Mouse (Mus musculus): ENCODE measurements around the gene Cacna2d1. TPM values are rescaled to one million over a fixed set of nuclear protein-coding genes. Genes with fewer than 3 reads are reported as not detected.
A peak's percentile ranks its signal among the peaks of the same experiment; 100 is the strongest.

Cacna2d1 gene
- polyA plus RNA-seq, 1 experiment from 2014 or later = 24.1 TPM

- Histone ChIP-seq H3K9ac (ENCODE audit: low read depth, low read length) (no peak overlapping the region), H3K27me3 (ENCODE audit: control insufficient read depth, insufficient read depth, low read length) (no peaks in the 10 kb centered on the region), H3K27ac (ENCODE audit: low read depth, low read length) (no peak overlapping the region), H3K4me1 (ENCODE audit: control insufficient read depth, insufficient read depth, low read length) (no peaks in the 10 kb centered on the region), H3K4me2 (replicated peaks; ENCODE audit: low read depth, low read length) (no peak overlapping the region), H3K9me3 (ENCODE audit: control insufficient read depth, low read length) (no peaks in the 10 kb centered on the region), H3K4me3 (ENCODE audit: low read length) (no peak overlapping the region), H3K36me3 (ENCODE audit: control insufficient read depth, insufficient read depth, low read length) (no peaks in the 10 kb centered on the region)
- 44% methylated on average over 5 of the region's 5 CpGs for WGBS
- peak; percentile 66; the same call in 1 of the 2 replicates for ATAC-seq (ENCODE audit: low FRiP score, low TSS enrichment)
Observed at GRCm38 (mm10) chr5:16062773-16063172, 128.3 kb downstream of the Cacna2d1 start.

DNA sequence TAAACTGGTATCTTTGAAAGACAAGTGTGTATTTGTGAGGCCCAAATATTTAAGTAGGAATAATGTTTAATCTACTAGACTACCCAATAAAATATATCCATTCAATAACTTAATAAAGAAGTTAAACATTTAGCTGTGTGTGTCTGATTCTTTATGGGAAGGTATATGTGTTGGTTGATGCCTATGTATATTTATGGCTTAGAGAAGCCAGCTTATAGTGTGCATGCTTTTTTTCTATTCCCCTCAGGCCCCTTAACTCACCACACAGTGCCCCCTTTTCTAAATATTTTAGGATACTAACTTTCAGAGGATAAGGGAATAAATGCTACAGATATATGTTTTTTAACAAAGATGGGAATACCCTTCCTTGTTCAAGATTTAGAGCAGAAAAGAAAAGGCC lies 128.8 kb downstream of the Cacna2d1 start:
- Histone ChIP-seq H3K9ac (ENCODE audit: low read depth, low read length) (no peak overlapping the region), H3K4me3 (ENCODE audit: low read length) (no peak overlapping the region), H3K36me3 (ENCODE audit: control insufficient read depth, insufficient read depth, low read length) (no peaks in the 10 kb centered on the region), H3K4me1 (ENCODE audit: control insufficient read depth, insufficient read depth, low read length) (no peaks in the 10 kb centered on the region), H3K9me3 (ENCODE audit: control insufficient read depth, low read length) (no peaks in the 10 kb centered on the region), H3K27ac (ENCODE audit: low read depth, low read length) (no peak overlapping the region), H3K4me2 (replicated peaks; ENCODE audit: low read depth, low read length) (no peak overlapping the region), H3K27me3 (ENCODE audit: control insufficient read depth, insufficient read depth, low read length) (no peaks in the 10 kb centered on the region)
- ATAC-seq (ENCODE audit: low FRiP score, low TSS enrichment) = no peak

GRCm38 (mm10) chr5:16063949-16064348 lies 129.5 kb downstream of the Cacna2d1 start:
- H3K9ac ChIP-seq (ENCODE audit: low read depth, low read length) = no peak overlapping the region
- no peaks in the 10 kb centered on the region for H3K4me1 ChIP-seq (ENCODE audit: control insufficient read depth, insufficient read depth, low read length)
- WGBS = 61% methylated on average over 3 of the region's 3 CpGs
- no peak overlapping the region for H3K4me2 ChIP-seq (replicated peaks; ENCODE audit: low read depth, low read length)
- no peak overlapping the region for H3K27ac ChIP-seq (ENCODE audit: low read depth, low read length)
- H3K27me3 ChIP-seq (ENCODE audit: control insufficient read depth, insufficient read depth, low read length) = no peaks in the 10 kb centered on the region
- no peaks in the 10 kb centered on the region for H3K36me3 ChIP-seq (ENCODE audit: control insufficient read depth, insufficient read depth, low read length)
- no peak overlapping the region for H3K4me3 ChIP-seq (ENCODE audit: low read length)
- no peak for ATAC-seq (ENCODE audit: low FRiP score, low TSS enrichment)
- no peaks in the 10 kb centered on the region for H3K9me3 ChIP-seq (ENCODE audit: control insufficient read depth, low read length)

DNA sequence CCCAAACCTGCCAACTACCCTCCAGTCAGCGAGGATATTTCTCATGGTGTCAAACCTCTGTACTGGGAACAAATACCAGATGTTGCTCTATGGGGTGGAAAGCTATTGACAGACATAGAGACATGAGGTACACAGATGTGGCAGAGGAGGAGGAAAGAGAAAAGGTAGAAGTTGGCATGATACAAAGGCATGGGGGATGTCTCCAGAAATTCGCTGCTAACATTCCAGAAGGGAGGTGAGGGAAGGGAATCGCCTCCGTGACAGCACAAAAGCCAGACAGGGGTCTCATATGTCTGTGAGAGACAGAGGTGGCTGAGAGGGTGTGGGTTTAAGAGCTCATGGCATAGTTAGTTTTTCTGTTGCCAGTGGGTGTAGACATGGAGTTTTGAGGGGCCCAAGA lies 131.3 kb downstream of the Cacna2d1 start:
- no peaks in the 10 kb centered on the region for H3K36me3 ChIP-seq (ENCODE audit: control insufficient read depth, insufficient read depth, low read length)
- H3K9ac ChIP-seq (ENCODE audit: low read depth, low read length) = no peak overlapping the region
- no peaks in the 10 kb centered on the region for H3K4me1 ChIP-seq (ENCODE audit: control insufficient read depth, insufficient read depth, low read length)
- no peaks in the 10 kb centered on the region for H3K9me3 ChIP-seq (ENCODE audit: control insufficient read depth, low read length)
- no peaks in the 10 kb centered on the region for H3K27me3 ChIP-seq (ENCODE audit: control insufficient read depth, insufficient read depth, low read length)
- H3K4me2 ChIP-seq (replicated peaks; ENCODE audit: low read depth, low read length) = no peak overlapping the region
- no peak overlapping the region for H3K27ac ChIP-seq (ENCODE audit: low read depth, low read length)
- 60% methylated on average over 4 of the region's 4 CpGs for WGBS
- ATAC-seq (ENCODE audit: low FRiP score, low TSS enrichment) = 0 out of 2 replicates have a peak, but pooled peaks have one; percentile 6
- H3K4me3 ChIP-seq (ENCODE audit: low read length) = no peak overlapping the region

DNA sequence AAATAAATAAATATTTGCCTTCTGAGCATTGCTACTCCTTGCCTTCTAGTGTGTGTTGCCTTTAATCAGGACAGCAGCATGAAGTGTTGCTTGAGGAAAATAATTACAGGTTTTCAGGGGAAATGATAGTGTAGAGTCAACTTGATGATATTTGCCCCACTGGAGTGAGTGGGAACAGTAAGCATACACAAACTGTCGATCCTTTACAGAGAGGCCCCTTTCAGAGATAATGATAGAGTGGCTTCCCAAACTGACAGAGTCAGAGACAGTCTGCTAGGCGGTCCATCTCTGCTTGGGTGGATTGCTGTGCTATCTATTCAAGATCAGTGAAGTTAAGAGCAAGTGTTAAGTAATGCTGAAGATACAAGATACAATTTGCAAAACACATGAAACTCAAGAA lies 147.8 kb downstream of the Cacna2d1 start:
- H3K36me3 ChIP-seq (ENCODE audit: control insufficient read depth, insufficient read depth, low read length) = no peaks in the 10 kb centered on the region
- no peak for ATAC-seq (ENCODE audit: low FRiP score, low TSS enrichment)
- 89% methylated on average over 2 of the region's 2 CpGs for WGBS
- H3K4me2 ChIP-seq (replicated peaks; ENCODE audit: low read depth, low read length) = no peak overlapping the region
- no peak overlapping the region for H3K4me3 ChIP-seq (ENCODE audit: low read length)
- H3K27me3 ChIP-seq (ENCODE audit: control insufficient read depth, insufficient read depth, low read length) = no peaks in the 10 kb centered on the region
- H3K4me1 ChIP-seq (ENCODE audit: control insufficient read depth, insufficient read depth, low read length) = no peaks in the 10 kb centered on the region
- no peak overlapping the region for H3K9ac ChIP-seq (ENCODE audit: low read depth, low read length)
- H3K9me3 ChIP-seq (ENCODE audit: control insufficient read depth, low read length) = no peaks in the 10 kb centered on the region
- no peak overlapping the region for H3K27ac ChIP-seq (ENCODE audit: low read depth, low read length)

DNA sequence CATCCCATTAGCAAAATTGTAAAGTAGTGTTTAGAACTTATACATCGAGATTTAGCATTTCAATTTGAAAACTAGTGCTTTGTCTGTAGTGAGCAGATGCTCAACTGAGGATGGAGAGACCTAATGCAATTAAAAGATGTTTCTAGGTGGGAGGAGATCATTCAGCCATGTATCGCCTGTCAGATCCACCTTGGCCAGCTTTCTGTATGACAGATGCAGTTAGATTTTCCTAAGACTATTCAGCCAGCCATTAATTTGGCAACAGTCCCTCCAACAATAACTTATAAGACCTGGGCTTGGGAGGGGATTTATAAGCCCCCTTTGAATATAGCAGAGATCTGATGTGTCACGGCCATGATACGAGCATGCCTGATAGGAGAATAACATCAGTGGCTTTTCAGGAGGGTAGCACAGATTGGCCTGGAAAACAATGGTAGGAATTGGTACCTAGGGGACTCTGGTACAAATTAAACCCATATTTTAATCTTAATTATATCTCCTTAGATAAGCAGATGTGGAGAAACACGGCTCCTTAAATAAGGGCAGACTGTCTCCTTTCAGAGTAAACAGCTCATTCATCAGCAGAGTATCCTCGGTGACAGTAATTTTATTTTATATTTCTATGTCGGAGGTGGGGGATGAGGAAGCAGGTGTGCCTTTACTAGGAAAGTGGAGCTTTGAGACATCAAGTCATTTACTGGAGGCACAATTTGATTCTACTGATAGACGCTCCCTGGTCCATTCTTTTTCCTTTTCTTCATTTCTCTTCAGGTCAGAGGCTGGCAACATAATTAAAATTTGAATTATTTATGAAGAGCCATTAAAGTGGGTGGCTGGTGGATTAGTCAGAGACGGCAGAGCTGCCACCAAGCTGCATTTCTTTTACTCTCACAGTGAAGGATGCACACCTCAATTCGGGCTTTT lies 152.8 kb downstream of the Cacna2d1 start:
- 77% methylated on average over 10 of the region's 10 CpGs for whole genome bisulfite sequencing
- no peak overlapping the region for H3K4me2 ChIP-seq (replicated peaks; ENCODE audit: low read depth, low read length)

GRCm38 (mm10) chr5:16087995-16088394 lies 153.5 kb downstream of the Cacna2d1 start:
- H3K4me2 ChIP-seq (replicated peaks; ENCODE audit: low read depth, low read length) = no peak overlapping the region
- 95% methylated on average over 2 of the region's 2 CpGs for WGBS

More for the DNA sequence above, 152.8 kb downstream of the Cacna2d1 start:
- Histone ChIP-seq H3K27ac (ENCODE audit: low read depth, low read length) (no peak overlapping the region), H3K9ac (ENCODE audit: low read depth, low read length) (no peak overlapping the region), H3K9me3 (ENCODE audit: control insufficient read depth, low read length) (no peaks in the 10 kb centered on the region), H3K36me3 (ENCODE audit: control insufficient read depth, insufficient read depth, low read length) (no peaks in the 10 kb centered on the region), H3K4me1 (ENCODE audit: control insufficient read depth, insufficient read depth, low read length) (no peaks in the 10 kb centered on the region), H3K27me3 (ENCODE audit: control insufficient read depth, insufficient read depth, low read length) (no peaks in the 10 kb centered on the region), H3K4me3 (ENCODE audit: low read length) (no peak overlapping the region)
- no peak for ATAC-seq (ENCODE audit: low FRiP score, low TSS enrichment)

DNA sequence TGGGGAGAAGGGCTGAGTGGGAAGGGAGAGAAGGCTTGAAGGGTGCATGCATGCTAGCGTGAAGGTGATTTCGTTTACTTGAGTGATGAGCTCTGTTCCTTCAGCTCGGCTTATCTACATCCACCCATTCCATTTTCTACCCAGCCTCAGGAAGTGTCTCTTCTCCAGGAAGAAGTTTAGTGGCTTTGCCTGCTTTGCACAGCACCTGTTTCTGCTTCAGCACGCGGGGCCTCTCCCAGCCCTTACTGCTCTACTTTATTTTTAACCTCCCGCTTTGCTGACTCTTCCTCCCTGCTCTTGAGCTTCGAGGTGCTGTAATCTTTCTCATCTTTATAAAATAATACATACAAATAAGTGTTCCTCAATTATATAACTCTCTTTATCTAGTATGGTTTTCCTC lies 158.0 kb downstream of the Cacna2d1 start:
- no peaks in the 10 kb centered on the region for H3K27me3 ChIP-seq (ENCODE audit: control insufficient read depth, insufficient read depth, low read length)
- no peaks in the 10 kb centered on the region for H3K9me3 ChIP-seq (ENCODE audit: control insufficient read depth, low read length)
- 81% methylated on average over 7 of the region's 7 CpGs for WGBS
- H3K4me3 ChIP-seq (ENCODE audit: low read length) = no peak overlapping the region
- H3K4me1 ChIP-seq (ENCODE audit: control insufficient read depth, insufficient read depth, low read length) = no peaks in the 10 kb centered on the region
- no peak overlapping the region for H3K4me2 ChIP-seq (replicated peaks; ENCODE audit: low read depth, low read length)
- no peak for ATAC-seq (ENCODE audit: low FRiP score, low TSS enrichment)
- no peak overlapping the region for H3K27ac ChIP-seq (ENCODE audit: low read depth, low read length)
- no peak overlapping the region for H3K9ac ChIP-seq (ENCODE audit: low read depth, low read length)
- H3K36me3 ChIP-seq (ENCODE audit: control insufficient read depth, insufficient read depth, low read length) = no peaks in the 10 kb centered on the region

More at GRCm38 (mm10) chr5:16087995-16088394, 153.5 kb downstream of the Cacna2d1 start:
- no peak for ATAC-seq (ENCODE audit: low FRiP score, low TSS enrichment)
- no peaks in the 10 kb centered on the region for H3K4me1 ChIP-seq (ENCODE audit: control insufficient read depth, insufficient read depth, low read length)
- no peak overlapping the region for H3K4me3 ChIP-seq (ENCODE audit: low read length)
- H3K27me3 ChIP-seq (ENCODE audit: control insufficient read depth, insufficient read depth, low read length) = no peaks in the 10 kb centered on the region
- H3K27ac ChIP-seq (ENCODE audit: low read depth, low read length) = no peak overlapping the region
- H3K36me3 ChIP-seq (ENCODE audit: control insufficient read depth, insufficient read depth, low read length) = no peaks in the 10 kb centered on the region
- H3K9ac ChIP-seq (ENCODE audit: low read depth, low read length) = no peak overlapping the region
- H3K9me3 ChIP-seq (ENCODE audit: control insufficient read depth, low read length) = no peaks in the 10 kb centered on the region

DNA sequence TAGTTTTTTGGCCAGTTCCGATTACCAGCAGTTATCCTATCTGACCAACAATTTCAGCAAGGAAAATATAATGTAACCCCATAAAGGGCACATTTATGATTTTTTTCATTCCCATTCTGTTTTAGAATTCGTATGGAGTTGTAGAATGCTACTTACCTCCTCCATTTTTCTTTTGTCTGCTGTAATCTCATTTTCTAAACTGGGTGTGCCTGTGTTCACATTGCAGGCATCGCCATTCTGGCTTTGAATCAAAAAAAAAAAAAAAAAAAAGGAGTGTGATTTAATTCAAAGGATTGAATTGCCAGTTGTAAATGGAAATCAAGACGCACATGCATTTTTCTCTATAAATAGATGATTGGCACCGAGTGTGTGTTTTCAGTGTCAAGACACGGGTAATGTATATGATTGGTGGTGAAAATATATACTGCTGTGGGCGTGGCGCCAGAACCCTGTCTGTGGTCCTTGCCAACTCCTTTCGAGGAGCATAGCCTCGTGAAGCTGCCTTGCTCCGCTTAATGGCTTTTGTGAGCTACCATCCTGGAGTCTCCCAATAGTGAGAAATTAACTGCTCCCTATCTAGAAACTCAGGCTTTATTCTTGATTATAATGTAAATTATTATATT lies 158.7 kb downstream of the Cacna2d1 start:
- no peak overlapping the region for H3K4me2 ChIP-seq (replicated peaks; ENCODE audit: low read depth, low read length)
- H3K9ac ChIP-seq (ENCODE audit: low read depth, low read length) = no peak overlapping the region
- ATAC-seq (ENCODE audit: low FRiP score, low TSS enrichment) = no peak
- H3K27ac ChIP-seq (ENCODE audit: low read depth, low read length) = no peak overlapping the region
- no peaks in the 10 kb centered on the region for H3K36me3 ChIP-seq (ENCODE audit: control insufficient read depth, insufficient read depth, low read length)
- no peak overlapping the region for H3K4me3 ChIP-seq (ENCODE audit: low read length)
- no peaks in the 10 kb centered on the region for H3K4me1 ChIP-seq (ENCODE audit: control insufficient read depth, insufficient read depth, low read length)
- WGBS = 83% methylated on average over 11 of the region's 11 CpGs
- no peaks in the 10 kb centered on the region for H3K27me3 ChIP-seq (ENCODE audit: control insufficient read depth, insufficient read depth, low read length)
- H3K9me3 ChIP-seq (ENCODE audit: control insufficient read depth, low read length) = no peaks in the 10 kb centered on the region
